Mouse (Mus musculus) cerebellum, adult 11-12 months (tissue): ENCODE measurements at regions not wholly inside any gene's neighbourhood (a gene's known extent, or its start where the extent isn't known, plus 50 kb on each side); places are given as distances from the start of the nearest gene placed in this dataset.

Experiments
- DNase-seq: peaks from one replicate; pipeline ENCODE4 v3.0.0; 2022

- DNase-seq, result no peak
Observed at GRCm38 (mm10) chr9:50395543-50395942, 50.8 kb upstream of the Rpl10-ps3 start.

GRCm38 (mm10) chr9:50396051-50396450 is 51.3 kb upstream of the Rpl10-ps3 start:
- no peak for DNase-seq

GRCm38 (mm10) chr9:50408396-50408795 is 63.6 kb upstream of the Rpl10-ps3 start:
- DNase-seq, result no peak

- DNase-seq, result no peak
Observed at GRCm38 (mm10) chr9:50408845-50409244, 64.1 kb upstream of the Rpl10-ps3 start.

- DNase-seq, result no peak
Observed at GRCm38 (mm10) chr9:50412986-50413385, 68.2 kb upstream of the Rpl10-ps3 start.

- no peak for DNase-seq
Observed at GRCm38 (mm10) chr9:50413514-50414335, 69.0 kb upstream of the Rpl10-ps3 start.

- DNase-seq, result no peak
Observed at GRCm38 (mm10) chr9:50414796-50415340, 70.1 kb upstream of the Rpl10-ps3 start.

- no peak for DNase-seq
Observed at GRCm38 (mm10) chr9:50416677-50417076, 71.9 kb upstream of the Rpl10-ps3 start.

GRCm38 (mm10) chr9:50421061-50421460 is 73.3 kb upstream of the Plet1 start:
- DNase-seq, result no peak

GRCm38 (mm10) chr9:50421572-50422285 is 72.6 kb upstream of the Plet1 start:
- DNase-seq, result no peak

- no peak for DNase-seq
Observed at GRCm38 (mm10) chr9:50425866-50426495, 68.3 kb upstream of the Plet1 start.

- no peak for DNase-seq
Observed at GRCm38 (mm10) chr9:50430147-50430546, 64.2 kb upstream of the Plet1 start.

GRCm38 (mm10) chr9:50433525-50433924 is 60.8 kb upstream of the Plet1 start:
- no peak for DNase-seq

- no peak for DNase-seq
Observed at GRCm38 (mm10) chr9:50433978-50434377, 60.3 kb upstream of the Plet1 start.

- DNase-seq, result peak; percentile 18
Observed at GRCm38 (mm10) chr9:50437830-50438722, 56.2 kb upstream of the Plet1 start.

GRCm38 (mm10) chr9:50438738-50439137 is 55.6 kb upstream of the Plet1 start:
- no peak for DNase-seq

- no peak for DNase-seq
Observed at GRCm38 (mm10) chr9:50440222-50440621, 54.1 kb upstream of the Plet1 start.

GRCm38 (mm10) chr9:50440689-50441088 is 53.6 kb upstream of the Plet1 start:
- DNase-seq, result peak; percentile 10

GRCm38 (mm10) chr9:50443708-50444463 is 50.4 kb upstream of the Plet1 start:
- peak; percentile 29 for DNase-seq
